Mouse (Mus musculus): Measurements from ENCODE around the gene Rgs10.

DNA sequence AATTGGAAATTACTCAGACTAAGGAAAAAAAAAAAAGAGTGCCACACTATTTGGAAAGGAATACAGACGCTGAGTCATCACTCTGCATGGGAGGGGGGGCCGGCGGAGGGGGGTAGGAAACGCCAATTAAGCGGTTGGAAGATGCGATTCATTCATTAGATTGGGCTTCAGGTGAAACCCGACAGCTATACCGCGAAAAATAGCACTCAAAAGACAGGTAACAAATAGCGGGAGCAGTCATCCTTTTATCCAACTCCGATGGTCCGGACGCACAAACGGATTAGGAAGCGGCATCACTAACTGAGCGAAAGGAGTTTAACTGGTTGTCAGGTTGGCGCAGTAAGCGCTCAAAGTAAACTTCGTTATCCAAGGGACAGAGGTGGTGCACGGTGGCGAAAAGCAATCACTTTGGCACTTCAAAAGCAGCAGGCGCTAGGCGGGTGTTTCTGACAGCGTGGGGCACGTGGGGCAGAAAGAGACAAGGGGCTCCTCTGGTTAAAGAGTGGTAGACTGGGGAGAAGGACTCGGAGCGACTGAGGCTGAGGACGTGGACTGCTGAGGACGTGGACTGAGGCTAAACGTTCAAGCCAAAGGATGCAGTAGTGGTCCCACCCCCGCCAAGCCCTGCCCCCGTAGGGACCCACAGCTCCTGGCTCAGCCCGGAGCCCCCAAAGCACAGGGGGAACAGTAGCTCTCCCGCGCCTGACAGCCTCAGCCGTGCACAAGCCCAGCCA lies 41.7 kb upstream of the Rgs10 start:
- TF ChIP-seq CTCF (IDR thresholded peaks at IDR 0.05; ENCODE audit: low read depth) (no peak), EP300 (IDR thresholded peaks at IDR 0.05; ENCODE audit: low read depth) (no peak)

All from heart, postnatal 0 days (tissue).